Mouse (Mus musculus) hindbrain, embryonic 16.5 days (tissue): Measurements from ENCODE around the gene Gm4513. TPM values are rescaled to one million over a fixed set of nuclear protein-coding genes. Genes with fewer than 3 reads are reported as not detected.
"Not testable (repeated sequence)": the region's sequence is repeated elsewhere in the genome, so short reads cannot be mapped to it uniquely, and the experiment has no call there.

Experiments
- ATAC-seq: fragments of 200-750 bp; cut with Nextera tagmentation; 2 replicates; pipeline ENCODE4 v1.8.0; 2017; ENCODE audit warnings: moderate TSS enrichment, moderate library complexity
- H3K27ac ChIP-seq: fragments of 300-500 bp; sonication (generic); 2 replicates; pipeline ENCODE4 v1.5.1; 2014; ENCODE audit warnings: low read depth, mild to moderate bottlenecking, control low read depth, low read length, moderate library complexity
- H3K27me3 ChIP-seq: fragments of 300-500 bp; sonication (generic); replicated peaks from 2 replicates; pipeline ENCODE4 v1.6.1; 2014; ENCODE audit warnings: low read length; ENCODE audit not compliant: control insufficient read depth, insufficient read depth
- H3K36me3 ChIP-seq: fragments of 300-500 bp; sonication (generic); 2 replicates; pipeline ENCODE4 v1.6.1; 2014; ENCODE audit warnings: mild to moderate bottlenecking, low read length, moderate library complexity, mixed read lengths; ENCODE audit not compliant: control insufficient read depth, insufficient read depth
- H3K4me1 ChIP-seq: fragments of 300-500 bp; sonication (generic); 2 replicates; pipeline ENCODE4 v1.6.1; 2014; ENCODE audit warnings: low read depth, low read length; ENCODE audit not compliant: control insufficient read depth, insufficient read depth
- H3K4me2 ChIP-seq: fragments of 300-500 bp; sonication (generic); 2 replicates; pipeline ENCODE4 v1.6.1; 2014; ENCODE audit warnings: mild to moderate bottlenecking, low read length, control low read depth, moderate library complexity
- H3K4me3 ChIP-seq: fragments of 300-500 bp; sonication (generic); 2 replicates; pipeline ENCODE4 v1.5.1; 2014; ENCODE audit warnings: mild to moderate bottlenecking, low read length, control low read depth, moderate library complexity
- H3K9ac ChIP-seq: fragments of 300-500 bp; sonication (generic); 2 replicates; pipeline ENCODE4 v1.6.1; 2014; ENCODE audit warnings: low read depth, mild to moderate bottlenecking, control low read depth, low read length, moderate library complexity
- H3K9me3 ChIP-seq: fragments of 300-500 bp; sonication (generic); 2 replicates; pipeline ENCODE4 v1.6.1; 2014; ENCODE audit warnings: mild to moderate bottlenecking, low read length, moderate library complexity; ENCODE audit not compliant: control insufficient read depth
- WGBS: fragments of 180-500 bp; shearing (Covaris S2); extraction: QIAGEN DNeasy Blood & Tissue Kit; methylation state at CpG from one replicate; pipeline ENCODE4 v1.1.7; 2014; 5-methylcytosine and 5-hydroxymethylcytosine counted together
- polyA plus RNA-seq: library from polyadenylated mRNA; unstranded; fragments of >200 nt; fragmentation: Nextera tagmentation; extraction: Ambion mirVana; gene quantifications from 2 replicates; pipeline ENCODE4 v1.2.1, GENCODE M21; 2015

Gene Gm4513
- not detected in 2 replicates for polyA plus RNA-seq

DNA sequence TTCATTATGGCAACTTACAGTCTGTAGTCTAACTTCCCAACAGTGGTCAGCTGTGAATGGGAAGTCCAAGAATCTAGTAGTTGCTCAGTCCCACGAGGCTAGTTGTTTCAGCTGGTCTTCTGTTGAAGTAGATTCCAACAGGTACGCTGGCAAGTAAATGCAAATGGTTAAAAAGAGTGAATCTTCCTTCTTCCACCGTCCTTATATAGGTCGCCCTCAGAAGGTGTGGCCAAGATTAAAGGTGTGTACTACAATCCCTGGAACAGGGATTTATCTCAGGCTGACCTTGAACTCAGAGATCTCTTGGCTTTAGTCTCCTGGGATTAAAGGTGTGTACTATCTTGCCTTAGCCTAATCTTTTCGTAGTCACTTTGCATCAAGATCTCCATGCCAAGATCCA lies at the start of gene Gm4513:
TSS of gene Gm4513 (minus strand) at position 101 of the 400 bp plus-strand sequence.
- H3K9me3 ChIP-seq, H3K27me3 ChIP-seq, H3K9ac ChIP-seq, H3K4me1 ChIP-seq, H3K4me3 ChIP-seq, H3K4me2 ChIP-seq, H3K36me3 ChIP-seq, H3K27ac ChIP-seq, ATAC-seq: not testable (repeated sequence)
- 77% methylated on average over 3 of the region's 5 CpGs for WGBS

DNA sequence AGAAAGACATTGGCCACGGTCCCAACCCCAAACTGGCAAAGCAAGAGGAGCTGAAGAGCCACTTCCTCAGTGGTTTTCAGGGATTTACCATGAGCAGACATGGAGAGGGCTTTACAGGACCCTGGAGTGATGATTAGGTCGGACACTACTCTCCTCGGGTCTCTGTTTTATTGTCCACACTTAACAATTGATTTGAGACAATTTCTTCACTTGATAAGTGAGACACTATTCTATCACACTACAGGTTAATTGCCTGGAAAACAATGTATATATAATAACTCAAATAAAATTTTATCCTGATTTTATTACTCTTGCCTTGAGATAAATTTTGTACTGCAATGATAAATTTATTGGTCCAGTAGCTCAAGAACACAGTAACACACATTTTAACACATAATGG lies 22.7 kb downstream of the Gm4513 start, which contains the start of gene Gm4141:
TSS of gene Gm4141 (minus strand) at position 101 of the 400 bp plus-strand sequence.
- H3K27ac ChIP-seq, H3K4me3 ChIP-seq, H3K4me1 ChIP-seq, H3K9ac ChIP-seq, H3K27me3 ChIP-seq, ATAC-seq, H3K36me3 ChIP-seq, H3K4me2 ChIP-seq, H3K9me3 ChIP-seq: not testable (repeated sequence)
- no CpG with 5 or more reads among the region's 3 CpGs for WGBS

DNA sequence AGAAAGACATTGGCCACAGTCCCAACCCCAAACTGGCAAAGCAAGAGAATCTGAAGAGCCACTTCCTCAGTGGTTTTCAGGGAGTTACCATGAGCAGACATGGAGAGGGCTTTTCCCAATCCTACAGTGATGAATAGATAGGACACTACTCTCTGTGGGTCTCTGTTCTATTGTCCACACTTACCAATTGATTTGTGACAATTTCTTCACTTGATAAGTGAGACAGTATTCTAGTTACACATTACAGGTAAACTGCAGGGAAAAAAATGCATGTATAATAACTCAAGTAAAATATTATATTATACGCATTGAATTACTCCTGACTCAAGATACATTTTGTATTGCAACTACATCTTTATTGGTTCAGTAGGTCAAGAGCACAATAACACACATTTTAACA lies 53.2 kb downstream of the Gm4513 start, which contains the start of gene Gm5726:
TSS of gene Gm5726 (minus strand) at position 101 of the 400 bp plus-strand sequence.
- not testable (repeated sequence) for H3K27me3 ChIP-seq, H3K4me1 ChIP-seq, H3K4me2 ChIP-seq, H3K9me3 ChIP-seq, H3K36me3 ChIP-seq, H3K27ac ChIP-seq, ATAC-seq, H3K9ac ChIP-seq, H3K4me3 ChIP-seq
- WGBS, result no CpG with 5 or more reads among the region's 1 CpGs

Other genes with a start within 250 kb of the Gm4513 start
- gene Gm5728, start 223.6 kb downstream of the Gm4513 start, polyA plus RNA-seq, result not detected in 2 replicates
- gene Vmn1r100, start 181.1 kb downstream of the Gm4513 start, polyA plus RNA-seq, result not detected in 2 replicates
- gene Vmn1r101, start 156.4 kb downstream of the Gm4513 start, polyA plus RNA-seq, result not detected in 2 replicates
- not detected in 2 replicates for gene Gm10670, start 124.1 kb downstream of the Gm4513 start, polyA plus RNA-seq
- not detected in 2 replicates for gene Vmn1r103, start 88.5 kb downstream of the Gm4513 start, polyA plus RNA-seq
- gene Vmn1r104, start 65.2 kb downstream of the Gm4513 start, polyA plus RNA-seq, result not detected in 2 replicates
- gene Gm5726, start 53.3 kb downstream of the Gm4513 start, polyA plus RNA-seq, result not detected in 2 replicates
- gene Gm4141, start 22.8 kb downstream of the Gm4513 start, polyA plus RNA-seq, result not detected in 2 replicates
- gene Vmn1r107, start 69.9 kb upstream of the Gm4513 start, polyA plus RNA-seq, result not detected in 2 replicates
- not detected in 2 replicates for gene Vmn1r111, start 104.2 kb upstream of the Gm4513 start, polyA plus RNA-seq
- not detected in 2 replicates for gene Gm10668, start 131.6 kb upstream of the Gm4513 start, polyA plus RNA-seq
- gene Vmn1r112, start 172.2 kb upstream of the Gm4513 start, polyA plus RNA-seq, result not detected in 2 replicates
- gene Vmn1r113, start 188.3 kb upstream of the Gm4513 start, polyA plus RNA-seq, result not detected in 2 replicates
- gene Vmn1r114, start 213.2 kb upstream of the Gm4513 start, polyA plus RNA-seq, result not detected in 2 replicates
- not detected in 2 replicates for gene Vmn1r115, start 246.0 kb upstream of the Gm4513 start, polyA plus RNA-seq